Mouse (Mus musculus) stomach, embryonic 14.5 days (tissue): ENCODE data around the gene Eef1akmt1. TPM values are rescaled to one million over a fixed set of nuclear protein-coding genes. Genes with fewer than 3 reads are reported as not detected.

ENCODE experiments used
- ATAC-seq: fragments of 200-750 bp; cut with Nextera tagmentation; 2 replicates; pipeline ENCODE4 v1.8.0; 2017; ENCODE audit warnings: low read depth, moderate TSS enrichment; ENCODE audit not compliant: insufficient number of reproducible peaks, insufficient read depth, low FRiP score
- H3K27ac ChIP-seq: fragments of 300-500 bp; sonication (generic); 2 replicates; pipeline ENCODE4 v1.5.1; 2014; ENCODE audit warnings: mild to moderate bottlenecking, low read length, moderate library complexity, mixed read lengths
- H3K27me3 ChIP-seq: fragments of 300-500 bp; sonication (generic); 2 replicates; pipeline ENCODE4 v1.6.1; 2014; ENCODE audit warnings: low read length, control low read depth, mixed read lengths; ENCODE audit not compliant: control insufficient read depth, insufficient read depth
- H3K36me3 ChIP-seq: fragments of 300-500 bp; sonication (generic); 2 replicates; pipeline ENCODE4 v1.6.1; 2014; ENCODE audit warnings: mild to moderate bottlenecking, control low read depth, low read length, moderate library complexity, mixed read lengths; ENCODE audit not compliant: control insufficient read depth, insufficient read depth
- H3K4me1 ChIP-seq: fragments of 300-500 bp; sonication (generic); 2 replicates; pipeline ENCODE4 v1.6.1; 2014; ENCODE audit warnings: low read length, control low read depth, mixed read lengths; ENCODE audit not compliant: control insufficient read depth, insufficient read depth
- H3K4me2 ChIP-seq: fragments of 300-500 bp; sonication (generic); replicated peaks from 2 replicates; pipeline ENCODE4 v1.6.1; 2014; ENCODE audit warnings: low read depth, low read length, control low read depth
- H3K4me3 ChIP-seq: fragments of 300-500 bp; sonication (generic); 2 replicates; pipeline ENCODE4 v1.5.1; 2014; ENCODE audit warnings: low read depth, low read length, control low read depth
- H3K9ac ChIP-seq: fragments of 300-500 bp; sonication (generic); replicated peaks from 2 replicates; pipeline ENCODE4 v1.6.1; 2014; ENCODE audit warnings: low read depth, mild to moderate bottlenecking, control low read depth, low read length, moderate library complexity, mixed read lengths
- H3K9me3 ChIP-seq: fragments of 300-500 bp; sonication (generic); 2 replicates; pipeline ENCODE4 v1.6.1; 2016; ENCODE audit warnings: low read depth, low read length, control low read depth; ENCODE audit not compliant: control insufficient read depth
- WGBS: fragments of 180-500 bp; shearing (Covaris S2); extraction: QIAGEN DNeasy Blood & Tissue Kit; methylation state at CpG from one replicate; pipeline ENCODE4 v1.1.7; 2014; 5-methylcytosine and 5-hydroxymethylcytosine counted together
- polyA plus RNA-seq: library from polyadenylated mRNA; unstranded; fragments of >200 nt; fragmentation: Nextera tagmentation; extraction: Ambion mirVana; gene quantifications from 2 replicates; pipeline ENCODE4 v1.2.1, GENCODE M21; 2014

The Eef1akmt1 gene
- polyA plus RNA-seq = 92.2 and 103 TPM in 2 replicates

DNA sequence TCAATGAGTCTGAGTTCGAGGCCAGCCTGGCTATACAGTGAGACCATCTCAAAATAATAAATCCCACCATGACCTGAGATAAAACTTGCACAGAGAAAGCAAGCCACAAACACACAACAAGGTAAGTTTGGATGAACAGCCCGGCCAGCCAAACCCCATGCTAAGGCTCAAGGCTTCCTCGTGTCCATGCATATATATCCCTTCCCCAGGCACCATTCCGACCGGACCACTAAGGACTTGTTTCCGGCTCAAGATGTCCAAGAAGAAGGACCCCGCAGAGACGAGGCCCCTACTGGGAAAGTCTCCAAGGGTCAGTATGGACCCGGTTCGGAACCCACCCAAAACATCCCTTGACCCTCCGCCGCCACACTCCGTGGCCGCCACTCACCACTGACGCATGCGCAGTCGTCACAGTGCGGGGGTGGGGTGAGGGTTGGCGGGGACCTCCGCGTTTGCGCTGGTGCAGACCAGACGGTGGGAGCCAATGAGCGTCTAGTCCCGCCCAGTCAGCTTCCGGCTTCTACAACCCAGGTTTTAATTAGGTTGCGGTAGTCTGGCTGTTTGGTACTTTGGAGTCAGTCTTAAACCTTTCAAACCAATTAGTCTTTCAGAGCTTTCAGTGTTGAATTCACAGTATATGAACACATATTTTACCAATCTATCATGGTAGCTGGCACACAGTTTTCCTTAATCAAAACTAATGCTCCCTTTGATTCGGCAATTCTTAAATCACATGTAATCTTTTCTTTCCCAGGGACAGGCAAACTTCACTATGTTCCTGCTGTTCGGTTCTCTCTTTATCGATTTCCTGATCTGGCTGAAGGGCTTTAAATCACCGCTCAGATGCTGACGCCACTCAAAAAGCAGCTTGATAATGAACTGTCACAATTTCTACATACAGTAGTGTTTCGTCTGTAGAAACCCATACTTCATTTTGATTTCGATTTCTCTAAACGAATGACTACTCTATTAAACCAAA lies at the start of gene Eef1akmt1:
TSS of gene Eef1akmt1 (minus strand) at position 458 of the 979 bp plus-strand sequence.
- Histone ChIP-seq H3K4me1 (peaks cover 4% of the 10 kb centered on the region; the same call in 1 of the 2 replicates), H3K9me3 (peaks cover 4% of the 10 kb centered on the region; the same call in 1 of the 2 replicates), H3K27ac (peak within 1 kb of the TSS; percentile 41; the same call in 1 of the 2 replicates), H3K9ac (peak within 1 kb of the TSS; percentile 51), H3K27me3 (no peaks in the 10 kb centered on the region), H3K4me3 (peak within 1 kb of the TSS; percentile 60), H3K36me3 (no peaks in the 10 kb centered on the region), H3K4me2 (peak within 1 kb of the TSS; percentile 43)
- WGBS = 8% methylated on average over 35 of the region's 35 CpGs
- peak; percentile 99 for ATAC-seq

- WGBS = 64% methylated on average over 4 of the region's 4 CpGs
- H3K4me3 ChIP-seq = no peak overlapping the region
- no peaks in the 10 kb centered on the region for H3K4me1 ChIP-seq
- H3K9me3 ChIP-seq = no peaks in the 10 kb centered on the region
- no peak overlapping the region for H3K4me2 ChIP-seq
- no peaks in the 10 kb centered on the region for H3K27me3 ChIP-seq
- no peak overlapping the region for H3K9ac ChIP-seq
- H3K27ac ChIP-seq = no peak overlapping the region
- no peak for ATAC-seq
- H3K36me3 ChIP-seq = peaks cover 4% of the 10 kb centered on the region
These were observed 49.3 kb upstream of the Eef1akmt1 start for GRCm38 (mm10) chr14:57620598-57621236.

- no peak overlapping the region for H3K4me3 ChIP-seq
These were observed 48.1 kb upstream of the Eef1akmt1 start for GRCm38 (mm10) chr14:57619487-57619886.

DNA sequence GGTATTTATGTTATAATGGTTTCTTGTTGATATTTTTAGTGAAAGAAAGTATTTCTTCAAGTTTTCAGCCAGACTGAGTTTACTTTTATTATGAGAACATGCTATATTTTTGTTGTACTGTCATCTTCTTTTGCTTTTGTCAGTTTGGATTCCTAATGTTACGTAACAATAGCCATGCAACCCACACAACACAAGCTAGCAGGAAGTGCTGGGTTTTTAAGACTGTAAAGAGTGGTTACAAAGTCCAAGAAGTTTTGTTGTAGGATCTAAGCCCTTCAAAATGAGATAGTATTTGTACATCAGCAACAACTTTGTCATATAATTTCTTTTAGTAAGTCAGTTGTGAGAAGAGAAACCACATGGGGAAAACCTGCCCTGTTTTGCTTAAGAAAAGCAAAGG lies 46.3 kb upstream of the Eef1akmt1 start:
- Histone ChIP-seq H3K27me3 (no peaks in the 10 kb centered on the region), H3K9me3 (no peaks in the 10 kb centered on the region), H3K4me1 (no peaks in the 10 kb centered on the region), H3K4me2 (no peak overlapping the region), H3K27ac (no peak overlapping the region), H3K9ac (no peak overlapping the region), H3K4me3 (no peak overlapping the region), H3K36me3 (peaks cover 4% of the 10 kb centered on the region; the same call in 1 of the 2 replicates)
- no peak for ATAC-seq
- WGBS = 98% methylated on average over 1 of the region's 1 CpGs

More at GRCm38 (mm10) chr14:57619487-57619886, 48.1 kb upstream of the Eef1akmt1 start:
- 48% methylated on average over 2 of the region's 2 CpGs for WGBS
- H3K27me3 ChIP-seq = no peaks in the 10 kb centered on the region
- no peak overlapping the region for H3K27ac ChIP-seq
- ATAC-seq = no peak
- no peak overlapping the region for H3K9ac ChIP-seq
- peaks cover 4% of the 10 kb centered on the region; the same call in 1 of the 2 replicates for H3K36me3 ChIP-seq
- H3K4me2 ChIP-seq = no peak overlapping the region
- no peaks in the 10 kb centered on the region for H3K4me1 ChIP-seq
- H3K9me3 ChIP-seq = no peaks in the 10 kb centered on the region

- no peak overlapping the region for H3K4me2 ChIP-seq
These were observed 45.0 kb upstream of the Eef1akmt1 start for GRCm38 (mm10) chr14:57616339-57616965.

DNA sequence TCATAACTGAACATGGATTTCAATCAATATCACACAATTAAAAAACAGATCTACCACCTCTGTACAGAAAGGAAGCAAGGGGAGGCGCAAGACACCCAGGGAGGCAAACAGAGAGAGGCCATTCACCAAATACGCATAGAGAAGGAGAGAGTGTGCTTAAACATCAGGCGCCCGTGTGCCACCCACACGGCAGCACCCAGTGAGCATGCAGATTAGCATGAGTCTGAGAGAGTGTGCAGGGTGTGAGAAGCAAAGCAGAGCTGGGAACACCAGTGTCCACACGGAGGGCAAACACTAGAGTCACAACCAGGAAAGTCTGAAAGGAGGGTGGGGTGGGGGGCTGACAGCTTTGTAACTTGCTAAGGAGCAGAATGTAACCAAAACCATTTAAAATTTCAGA lies 44.4 kb upstream of the Eef1akmt1 start:
- H3K9ac ChIP-seq = no peak overlapping the region
- 81% methylated on average over 6 of the region's 6 CpGs for WGBS
- 0 out of 2 replicates have a peak, but pooled peaks cover 4% of the 10 kb centered on the region for H3K36me3 ChIP-seq
- no peak overlapping the region for H3K4me3 ChIP-seq
- no peaks in the 10 kb centered on the region for H3K4me1 ChIP-seq
- no peak overlapping the region for H3K27ac ChIP-seq
- no peaks in the 10 kb centered on the region for H3K27me3 ChIP-seq
- no peak overlapping the region for H3K4me2 ChIP-seq
- no peak for ATAC-seq
- no peaks in the 10 kb centered on the region for H3K9me3 ChIP-seq

More at GRCm38 (mm10) chr14:57616339-57616965, 45.0 kb upstream of the Eef1akmt1 start:
- no peak overlapping the region for H3K4me3 ChIP-seq
- 77% methylated on average over 6 of the region's 6 CpGs for WGBS
- 0 out of 2 replicates have a peak, but pooled peaks cover 4% of the 10 kb centered on the region for H3K36me3 ChIP-seq
- H3K9me3 ChIP-seq = no peaks in the 10 kb centered on the region
- H3K27me3 ChIP-seq = no peaks in the 10 kb centered on the region
- no peaks in the 10 kb centered on the region for H3K4me1 ChIP-seq
- no peak overlapping the region for H3K27ac ChIP-seq
- no peak overlapping the region for H3K9ac ChIP-seq
- no peak for ATAC-seq

DNA sequence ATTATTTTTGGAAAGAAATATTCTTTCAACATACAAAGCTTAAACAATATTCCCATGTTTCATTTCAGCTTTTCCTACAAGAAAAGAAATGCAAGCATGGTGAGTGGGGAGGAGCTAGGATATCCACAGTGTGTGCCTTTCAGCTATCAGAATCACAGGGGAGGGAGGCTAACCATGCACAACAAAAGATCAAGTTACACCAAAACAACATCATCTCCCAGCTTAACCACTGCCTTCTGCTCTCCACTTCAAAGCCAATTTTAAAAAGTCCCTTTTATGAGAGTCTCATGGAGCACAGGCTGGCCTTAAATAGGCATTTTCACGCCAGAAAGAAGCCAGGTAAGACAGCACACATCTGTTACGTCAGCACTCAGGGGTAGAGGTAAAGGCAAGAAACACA lies 39.6 kb upstream of the Eef1akmt1 start:
- Histone ChIP-seq H3K4me2 (no peak overlapping the region), H3K9me3 (no peaks in the 10 kb centered on the region), H3K4me3 (no peak overlapping the region), H3K27me3 (no peaks in the 10 kb centered on the region), H3K4me1 (0 out of 2 replicates have a peak, but pooled peaks cover 2% of the 10 kb centered on the region), H3K27ac (no peak overlapping the region), H3K36me3 (no peaks in the 10 kb centered on the region; the same call in 1 of the 2 replicates), H3K9ac (no peak overlapping the region)
- no peak for ATAC-seq
- WGBS = 74% methylated on average over 2 of the region's 2 CpGs

- Histone ChIP-seq H3K9me3 (no peaks in the 10 kb centered on the region), H3K9ac (no peak overlapping the region), H3K4me1 (0 out of 2 replicates have a peak, but pooled peaks cover 2% of the 10 kb centered on the region), H3K4me3 (no peak overlapping the region), H3K36me3 (no peaks in the 10 kb centered on the region; the same call in 1 of the 2 replicates), H3K4me2 (no peak overlapping the region), H3K27me3 (no peaks in the 10 kb centered on the region), H3K27ac (no peak overlapping the region)
- no peak for ATAC-seq
- WGBS = 73% methylated on average over 4 of the region's 4 CpGs
These were observed 38.5 kb upstream of the Eef1akmt1 start for GRCm38 (mm10) chr14:57609816-57610329.
